Mouse (Mus musculus): Measurements from ENCODE around the gene Pomgnt2.

DNA sequence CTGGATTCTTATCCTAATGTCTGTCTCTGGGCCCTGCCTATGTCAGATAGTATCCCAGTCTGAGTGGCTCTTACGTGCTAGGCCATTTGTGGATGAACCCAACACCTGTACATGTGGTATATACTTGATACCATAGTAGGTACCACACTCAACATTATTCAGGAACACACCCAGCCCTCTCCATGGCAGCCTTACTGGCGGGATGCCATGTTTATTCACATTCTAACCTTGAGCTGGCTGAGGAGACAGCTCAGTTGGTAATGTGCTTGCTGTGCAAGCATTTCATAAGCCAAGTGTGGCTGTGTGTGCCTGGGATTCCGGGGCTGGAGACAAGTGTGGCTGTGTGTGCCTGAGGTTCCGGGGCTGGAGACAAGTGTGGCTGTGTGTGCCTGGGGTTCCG, 28.7 kb downstream of the Pomgnt2 start:
- TF ChIP-seq CTCF (IDR thresholded peaks at IDR 0.05; ENCODE audit: extremely low read depth, insufficient read depth, low read length) (no peak), POLR2A (IDR thresholded peaks at IDR 0.05; ENCODE audit: extremely low read depth, insufficient read depth, low read length) (no peak)
